Mouse (Mus musculus) embryonic facial prominence, embryonic 14.5 days (tissue): ENCODE data around the gene Otud7b. TPM values are rescaled to one million over a fixed set of nuclear protein-coding genes. Genes with fewer than 3 reads are reported as not detected.

Source experiments
- ATAC-seq: fragments of 200-750 bp; cut with Nextera tagmentation; 2 replicates; pipeline ENCODE4 v1.8.0; 2017; ENCODE audit warnings: low read depth, moderate number of reproducible peaks, moderate TSS enrichment
- DNase-seq: peaks from one replicate; pipeline ENCODE4 v3.0.0-alpha.2; 2015; ENCODE audit warnings: low spot score
- H3K27ac ChIP-seq: fragments of 300-500 bp; sonication (generic); replicated peaks from 2 replicates; pipeline ENCODE4 v1.5.1; 2014; ENCODE audit warnings: low read depth, mild to moderate bottlenecking, low read length, moderate library complexity
- H3K27me3 ChIP-seq: fragments of 300-500 bp; sonication (generic); replicated peaks from 2 replicates; pipeline ENCODE4 v1.6.1; 2014; ENCODE audit warnings: low read length; ENCODE audit not compliant: control insufficient read depth, insufficient read depth
- H3K36me3 ChIP-seq: fragments of 300-500 bp; sonication (generic); 2 replicates; pipeline ENCODE4 v1.6.1; 2014; ENCODE audit warnings: low read length, mixed read lengths; ENCODE audit not compliant: control insufficient read depth, insufficient read depth
- H3K4me1 ChIP-seq: fragments of 300-500 bp; sonication (generic); 2 replicates; pipeline ENCODE4 v1.6.1; 2014; ENCODE audit warnings: antibody characterized with exemption, low read length; ENCODE audit not compliant: control insufficient read depth, insufficient read depth
- H3K4me2 ChIP-seq: fragments of 300-500 bp; sonication (generic); 2 replicates; pipeline ENCODE4 v1.6.1; 2014; ENCODE audit warnings: low read depth, mild to moderate bottlenecking, low read length, moderate library complexity, mixed read lengths
- H3K4me3 ChIP-seq: fragments of 300-500 bp; sonication (generic); 2 replicates; pipeline ENCODE4 v1.5.1; 2014; ENCODE audit warnings: low read depth, mild to moderate bottlenecking, low read length
- H3K9ac ChIP-seq: fragments of 300-500 bp; sonication (generic); 2 replicates; pipeline ENCODE4 v1.6.1; 2014; ENCODE audit warnings: low read depth, mild to moderate bottlenecking, low read length, moderate library complexity, mixed read lengths
- H3K9me3 ChIP-seq: fragments of 300-500 bp; sonication (generic); 2 replicates; pipeline ENCODE4 v1.6.1; 2016; ENCODE audit warnings: low read length; ENCODE audit not compliant: control insufficient read depth
- WGBS: fragments of 180-500 bp; shearing (Covaris S2); extraction: QIAGEN DNeasy Blood & Tissue Kit; methylation state at CpG from one replicate; pipeline ENCODE4 v1.1.7; 2014; 5-methylcytosine and 5-hydroxymethylcytosine counted together
- polyA plus RNA-seq: library from polyadenylated mRNA; unstranded; fragments of >200 nt; fragmentation: Nextera tagmentation; extraction: Ambion mirVana; gene quantifications from 2 replicates; pipeline ENCODE4 v1.2.1, GENCODE M21; 2014

The Otud7b gene
- polyA plus RNA-seq: 17.6 and 20.0 TPM in 2 replicates

DNA sequence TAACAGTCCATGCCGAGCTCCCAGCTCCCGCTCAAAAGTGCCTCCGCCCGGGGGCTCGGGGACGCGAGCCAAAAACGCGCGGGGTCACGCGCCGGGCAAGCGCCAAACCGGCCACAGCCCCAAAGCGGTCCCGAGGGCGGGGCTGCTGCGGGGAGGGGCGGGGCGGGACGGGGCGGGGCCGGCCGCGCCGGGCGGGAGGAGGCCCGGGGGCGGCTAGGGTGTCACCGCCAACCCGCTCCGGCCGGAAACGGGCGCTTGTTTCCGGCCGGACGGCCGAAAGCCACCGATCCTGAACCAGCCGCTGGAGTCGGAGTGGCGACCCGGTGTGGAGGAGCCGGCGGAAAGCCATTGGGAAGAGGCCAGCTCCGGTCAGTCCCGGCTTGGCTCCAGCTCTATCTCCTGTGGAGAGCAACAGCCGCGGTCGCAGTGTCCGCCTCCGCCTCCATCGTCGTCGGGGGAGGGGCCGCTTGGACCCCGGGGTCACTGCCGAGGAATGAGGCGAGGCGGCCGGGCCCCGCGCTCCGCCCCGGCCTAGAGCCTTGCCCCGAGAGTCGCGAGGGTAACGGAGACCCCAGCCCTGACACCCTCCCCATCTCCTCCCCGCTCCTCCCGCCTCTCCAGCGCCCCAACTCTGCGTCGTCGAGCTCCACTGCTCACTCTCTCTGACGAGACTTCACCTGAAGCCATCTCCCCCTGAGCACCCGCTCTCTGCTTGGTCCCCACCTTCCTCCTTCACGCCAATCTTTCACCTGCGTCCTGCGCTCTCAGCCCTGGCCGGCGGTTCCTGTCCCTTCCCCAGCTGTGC is at the start of gene Otud7b:
Otud7b (plus strand) TSS at position 267 of the 805 bp plus-strand sequence.
- peak within 1 kb of the TSS; percentile 77 for H3K4me2 ChIP-seq
- H3K27me3 ChIP-seq: no peaks in the 10 kb centered on the region
- peaks cover 27% of the 10 kb centered on the region for H3K4me1 ChIP-seq
- H3K4me3 ChIP-seq: peak within 1 kb of the TSS; percentile 93
- peak; percentile 81 for DNase-seq
- ATAC-seq: peak; percentile 85
- H3K9me3 ChIP-seq: no peaks in the 10 kb centered on the region
- peak within 1 kb of the TSS; percentile 94 for H3K9ac ChIP-seq
- no peaks in the 10 kb centered on the region for H3K36me3 ChIP-seq
- WGBS: under 1% methylated on average over 52 of the region's 84 CpGs
- H3K27ac ChIP-seq: peak within 1 kb of the TSS; percentile 92

DNA sequence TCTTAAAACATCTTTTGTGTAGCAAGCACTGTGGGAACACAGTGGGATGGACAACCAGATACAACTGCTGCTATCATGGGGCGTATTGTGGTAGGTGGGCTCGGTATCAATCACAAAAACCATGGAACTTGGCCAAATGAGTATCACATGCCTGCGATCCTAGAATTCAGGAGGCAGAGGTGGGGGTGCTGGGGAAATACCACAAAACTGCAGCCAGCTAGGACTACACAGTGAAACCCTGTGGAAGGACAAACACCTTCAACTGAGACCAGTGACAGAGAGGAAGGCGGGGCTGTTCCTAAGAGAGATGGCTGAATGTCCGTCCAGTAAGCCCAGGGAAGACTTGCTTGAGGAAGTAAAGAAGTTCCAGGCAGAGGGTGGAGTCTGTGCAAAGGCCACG is 49.0 kb upstream of the Otud7b start:
- Histone ChIP-seq H3K27ac (no peak overlapping the region), H3K36me3 (peaks cover 14% of the 10 kb centered on the region), H3K9ac (no peak overlapping the region), H3K4me3 (no peak overlapping the region), H3K4me1 (no peaks in the 10 kb centered on the region), H3K27me3 (no peaks in the 10 kb centered on the region), H3K9me3 (no peaks in the 10 kb centered on the region), H3K4me2 (no peak overlapping the region)
- no peak for ATAC-seq
- WGBS: 82% methylated on average over 6 of the region's 6 CpGs
- DNase-seq: no peak

DNA sequence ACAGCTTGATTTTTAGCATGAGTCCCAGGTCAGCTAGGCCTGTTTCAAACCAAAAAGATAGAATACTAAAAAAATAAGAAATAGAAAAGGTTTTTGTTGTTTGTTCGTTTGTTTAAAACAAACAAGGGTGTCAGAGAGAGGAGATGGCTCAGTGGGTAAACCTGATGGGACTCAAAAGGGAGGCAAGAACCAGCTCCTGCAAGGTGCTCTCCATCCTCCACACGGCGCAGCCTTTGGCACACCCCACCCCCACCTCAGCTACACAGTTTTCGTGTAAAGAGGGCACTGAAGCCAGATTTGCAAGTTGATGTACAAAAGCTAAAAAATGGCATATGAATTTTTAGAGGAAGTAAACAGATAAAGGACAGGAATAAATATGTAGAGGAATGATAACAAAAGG is 48.3 kb upstream of the Otud7b start:
- no peak overlapping the region for H3K9ac ChIP-seq
- H3K9me3 ChIP-seq: no peaks in the 10 kb centered on the region
- no peaks in the 10 kb centered on the region for H3K27me3 ChIP-seq
- H3K4me2 ChIP-seq: no peak overlapping the region
- H3K4me1 ChIP-seq: no peaks in the 10 kb centered on the region
- H3K27ac ChIP-seq: no peak overlapping the region
- no peak overlapping the region for H3K4me3 ChIP-seq
- peaks cover 12% of the 10 kb centered on the region for H3K36me3 ChIP-seq
- ATAC-seq (no peak), DNase-seq (no peak)
- WGBS: 92% methylated on average over 4 of the region's 4 CpGs

DNA sequence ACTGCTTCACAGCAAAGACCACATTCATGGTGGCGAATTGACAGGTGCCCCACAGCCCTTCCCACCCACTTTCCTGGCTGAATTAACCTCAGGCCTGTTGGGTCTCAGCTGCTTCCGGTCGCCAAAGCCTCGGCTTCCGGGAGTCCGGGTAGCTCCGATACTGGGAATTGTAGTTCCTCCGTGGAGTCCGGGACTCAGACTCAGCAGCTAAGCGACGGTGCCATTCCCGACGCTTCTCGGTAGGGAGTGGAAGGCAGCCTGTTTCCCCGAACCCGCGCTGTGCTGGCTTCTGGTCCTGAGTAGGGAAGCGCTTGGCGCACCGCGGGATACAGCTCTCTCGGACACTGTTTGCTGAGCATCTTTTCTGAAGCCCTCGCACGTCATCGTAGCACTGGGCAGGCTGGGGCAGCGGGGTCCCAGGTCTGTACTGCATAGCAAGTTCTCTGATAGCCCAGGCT is 46.6 kb upstream of the Otud7b start:
- H3K27me3 ChIP-seq: no peaks in the 10 kb centered on the region
- peak overlapping the region; percentile 80 for H3K4me2 ChIP-seq
- H3K4me3 ChIP-seq: peak overlapping the region; percentile 59
- H3K27ac ChIP-seq: peak overlapping the region; percentile 89
- DNase-seq: peak; percentile 96
- WGBS: under 1% methylated on average over 26 of the region's 26 CpGs
- no peaks in the 10 kb centered on the region for H3K4me1 ChIP-seq
- H3K9ac ChIP-seq: peak overlapping the region; percentile 70
- H3K36me3 ChIP-seq: peaks cover 8% of the 10 kb centered on the region
- ATAC-seq: peak; percentile 97
- H3K9me3 ChIP-seq: no peaks in the 10 kb centered on the region

DNA sequence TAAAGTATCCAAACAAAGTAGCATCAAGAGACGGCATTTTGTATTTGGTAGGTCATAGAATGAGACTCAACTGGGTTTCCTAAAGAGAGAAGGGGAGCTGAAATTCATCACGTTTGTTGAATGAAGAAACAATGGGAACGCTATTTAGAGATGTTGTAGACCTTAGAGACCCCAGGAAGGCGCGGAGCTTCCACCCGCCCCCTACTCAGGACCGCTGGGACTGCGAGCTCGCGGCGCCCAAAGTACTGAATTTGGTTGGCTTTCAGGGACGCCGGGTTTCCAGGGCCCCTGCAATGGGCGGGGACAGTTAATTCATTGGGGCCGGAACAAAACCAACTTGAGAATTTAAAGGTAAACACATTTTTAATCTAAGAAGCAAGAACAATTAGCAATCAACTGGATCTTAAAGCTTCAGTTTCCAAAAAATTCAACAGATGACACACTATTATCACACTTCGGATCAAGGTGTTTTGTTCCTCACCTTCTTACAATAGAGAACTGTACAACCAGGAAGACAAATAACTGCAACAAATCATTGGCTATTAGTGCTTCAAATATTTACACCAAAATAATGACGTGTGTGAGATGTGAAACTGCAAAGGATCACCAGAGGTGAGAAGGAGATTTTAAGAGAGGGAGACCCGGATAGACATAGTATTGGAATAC is 46.0 kb upstream of the Otud7b start, which contains the start of gene Vps45:
Vps45 (minus strand) TSS at position 236 of the 666 bp plus-strand sequence.
- 1% methylated on average over 18 of the region's 18 CpGs for WGBS
- no peaks in the 10 kb centered on the region for H3K4me1 ChIP-seq
- H3K36me3 ChIP-seq: peaks cover 6% of the 10 kb centered on the region
- ATAC-seq (peak; percentile 83), DNase-seq (peak; percentile 85)
- H3K9ac ChIP-seq: peak within 1 kb of the TSS; percentile 70
- no peaks in the 10 kb centered on the region for H3K9me3 ChIP-seq
- no peaks in the 10 kb centered on the region for H3K27me3 ChIP-seq
- peak within 1 kb of the TSS; percentile 59 for H3K4me3 ChIP-seq
- peak within 1 kb of the TSS; percentile 80 for H3K4me2 ChIP-seq
- H3K27ac ChIP-seq: peak within 1 kb of the TSS; percentile 89

DNA sequence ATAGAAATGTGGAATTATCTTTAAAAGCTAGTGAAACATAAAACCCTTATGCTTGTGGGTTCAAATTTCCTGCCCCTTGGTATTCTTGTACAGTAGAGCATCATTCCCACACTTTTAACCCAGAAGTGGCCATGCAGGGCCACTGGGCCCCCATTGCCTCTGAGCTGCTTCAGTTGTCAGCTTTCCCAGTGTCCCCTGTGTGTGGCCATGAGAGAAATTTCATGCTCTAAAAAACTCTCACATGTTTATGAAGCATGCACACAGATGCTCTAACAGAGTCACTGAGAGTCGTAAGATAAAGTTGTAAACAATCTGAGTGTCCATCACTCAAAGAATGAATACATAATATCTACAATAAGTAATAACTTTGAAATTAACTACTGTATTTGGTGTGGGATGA is 44.2 kb upstream of the Otud7b start:
- no peaks in the 10 kb centered on the region for H3K27me3 ChIP-seq
- 83% methylated on average over 1 of the region's 1 CpGs for WGBS
- no peak overlapping the region for H3K4me3 ChIP-seq
- no peak overlapping the region for H3K27ac ChIP-seq
- no peak for ATAC-seq
- DNase-seq: no peak
- no peak overlapping the region for H3K4me2 ChIP-seq
- H3K9ac ChIP-seq: no peak overlapping the region
- H3K36me3 ChIP-seq: peaks cover 5% of the 10 kb centered on the region
- H3K4me1 ChIP-seq: no peaks in the 10 kb centered on the region
- H3K9me3 ChIP-seq: no peaks in the 10 kb centered on the region

DNA sequence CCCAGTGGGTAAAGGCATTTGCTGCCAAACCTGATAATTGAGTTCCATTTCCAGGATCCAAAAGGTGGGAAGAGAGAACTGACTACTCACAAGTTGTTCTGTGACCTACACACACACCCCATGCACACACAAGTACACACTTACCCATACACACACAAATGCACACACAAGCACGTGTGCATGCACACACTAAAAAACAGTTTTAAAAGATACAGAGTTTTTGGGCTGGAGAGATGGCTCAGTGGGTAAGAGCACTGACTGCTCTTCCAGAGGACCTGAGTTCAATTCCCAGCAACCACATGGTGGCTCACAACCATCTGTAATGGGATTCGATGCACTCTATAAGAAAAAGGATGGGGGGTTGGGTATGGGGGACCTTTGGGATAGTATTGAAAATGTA is 41.0 kb upstream of the Otud7b start:
- H3K36me3 ChIP-seq: no peaks in the 10 kb centered on the region
- H3K9ac ChIP-seq: no peak overlapping the region
- no peak overlapping the region for H3K4me2 ChIP-seq
- no peak overlapping the region for H3K4me3 ChIP-seq
- H3K27ac ChIP-seq: no peak overlapping the region
- no peaks in the 10 kb centered on the region for H3K9me3 ChIP-seq
- no peaks in the 10 kb centered on the region for H3K4me1 ChIP-seq
- H3K27me3 ChIP-seq: no peaks in the 10 kb centered on the region
- no peak for DNase-seq
- 74% methylated on average over 2 of the region's 2 CpGs for WGBS
- no peak for ATAC-seq

DNA sequence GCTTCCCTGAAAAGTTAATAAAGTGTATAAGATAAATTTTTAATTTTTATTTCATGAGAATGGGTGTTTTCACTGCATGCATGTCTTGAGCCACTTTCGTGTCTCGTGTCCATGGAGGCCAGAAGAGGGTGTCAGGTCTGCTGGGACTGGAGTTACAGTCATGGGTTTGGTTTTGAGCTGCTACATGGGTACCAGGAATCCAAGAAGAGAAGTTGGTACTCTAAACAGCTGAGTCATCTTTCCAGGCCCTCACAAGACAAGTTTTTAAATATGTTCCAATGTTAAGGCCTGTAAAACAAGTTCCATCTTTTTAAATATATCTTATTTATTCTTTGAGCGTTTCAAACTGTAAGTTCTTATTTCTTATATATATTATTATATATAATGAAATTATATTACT is 40.1 kb upstream of the Otud7b start:
- DNase-seq (no peak), ATAC-seq (no peak)
- WGBS: 90% methylated on average over 3 of the region's 3 CpGs
- Histone ChIP-seq H3K36me3 (no peaks in the 10 kb centered on the region), H3K9ac (no peak overlapping the region), H3K4me3 (no peak overlapping the region), H3K4me1 (no peaks in the 10 kb centered on the region), H3K27me3 (no peaks in the 10 kb centered on the region), H3K9me3 (no peaks in the 10 kb centered on the region), H3K4me2 (no peak overlapping the region), H3K27ac (no peak overlapping the region)
